Mouse (Mus musculus) neural tube, embryonic 13.5 days (tissue): ENCODE results near the gene 2210016L21Rik. TPM values are rescaled to one million over a fixed set of nuclear protein-coding genes. Genes with fewer than 3 reads are reported as not detected.
A peak's percentile ranks its signal among the peaks of the same experiment; 100 is the strongest.

Experiments
- ATAC-seq: fragments of 200-750 bp; cut with Nextera tagmentation; 2 replicates; pipeline ENCODE4 v1.8.0; 2017; ENCODE audit warnings: low read depth, mild to moderate bottlenecking, moderate TSS enrichment, moderate library complexity
- H3K27ac ChIP-seq: fragments of 300-500 bp; sonication (generic); replicated peaks from 2 replicates; pipeline ENCODE4 v1.5.1; 2015; ENCODE audit warnings: moderate library complexity, mild to moderate bottlenecking, inconsistent platforms
- H3K27me3 ChIP-seq: fragments of 300-500 bp; sonication (generic); 2 replicates; pipeline ENCODE4 v1.6.1; 2015; ENCODE audit warnings: mild to moderate bottlenecking, inconsistent platforms
- H3K36me3 ChIP-seq: fragments of 300-500 bp; sonication (generic); 2 replicates; pipeline ENCODE4 v1.6.1; 2015; ENCODE audit warnings: mild to moderate bottlenecking, inconsistent platforms
- H3K4me1 ChIP-seq: fragments of 300-500 bp; sonication (generic); replicated peaks from 2 replicates; pipeline ENCODE4 v1.6.1; 2015; ENCODE audit warnings: inconsistent platforms
- H3K4me2 ChIP-seq: fragments of 300-500 bp; sonication (generic); 2 replicates; pipeline ENCODE4 v1.6.1; 2015; ENCODE audit warnings: inconsistent platforms, mild to moderate bottlenecking, moderate library complexity
- H3K4me3 ChIP-seq: fragments of 300-500 bp; sonication (generic); 2 replicates; pipeline ENCODE4 v1.5.1; 2015; ENCODE audit warnings: mild to moderate bottlenecking, inconsistent platforms
- H3K9ac ChIP-seq: fragments of 300-500 bp; sonication (generic); 2 replicates; pipeline ENCODE4 v1.6.1; 2015; ENCODE audit warnings: moderate library complexity, mild to moderate bottlenecking, inconsistent platforms
- H3K9me3 ChIP-seq: fragments of 300-500 bp; sonication (generic); 2 replicates; pipeline ENCODE4 v1.6.1; 2016; ENCODE audit warnings: inconsistent platforms
- WGBS: fragments of 180-500 bp; shearing (Covaris S2); methylation state at CpG from one replicate; pipeline ENCODE4 v1.1.7; 2015; 5-methylcytosine and 5-hydroxymethylcytosine counted together
- polyA plus RNA-seq: library from polyadenylated mRNA; unstranded; fragments of >200 nt; fragmentation: Nextera tagmentation; extraction: Ambion mirVana; gene quantifications from 2 replicates; pipeline ENCODE4 v1.2.1, GENCODE M21; 2015

The 2210016L21Rik gene
- polyA plus RNA-seq, 1 experiment from 2014 or later, result 111 TPM

DNA sequence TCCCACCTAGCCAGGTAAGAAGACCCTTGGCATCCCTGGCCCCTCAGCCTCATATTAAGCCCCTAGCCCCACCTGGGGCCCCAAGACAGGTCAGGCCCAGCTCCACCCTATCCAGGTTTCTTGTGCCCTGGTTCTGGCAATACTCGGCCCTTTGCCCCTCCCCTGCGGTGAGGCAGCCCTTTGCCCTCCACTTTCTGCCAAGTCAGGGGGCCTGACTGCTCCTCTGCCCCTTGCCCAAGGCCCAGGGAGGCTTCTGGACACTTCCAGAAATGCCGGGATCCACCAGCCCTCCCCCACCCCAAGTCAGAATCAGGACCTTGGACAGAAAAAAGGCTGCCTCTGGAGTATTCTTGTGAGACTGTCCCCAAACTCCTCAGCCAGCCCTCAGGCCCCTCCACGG, 27.1 kb downstream of the 2210016L21Rik start:
- 0 out of 2 replicates have a peak overlapping the region, but pooled peaks have one; percentile 12 for H3K9ac ChIP-seq
- H3K27me3 ChIP-seq, result peaks cover 30% of the 10 kb centered on the region
- no peak overlapping the region for H3K27ac ChIP-seq
- no peaks in the 10 kb centered on the region for H3K9me3 ChIP-seq
- no peak overlapping the region for H3K4me2 ChIP-seq
- ATAC-seq, result no peak
- no peak overlapping the region for H3K4me3 ChIP-seq
- H3K36me3 ChIP-seq, result no peaks in the 10 kb centered on the region
- WGBS, result 4% methylated on average over 4 of the region's 4 CpGs
- H3K4me1 ChIP-seq, result peaks cover 14% of the 10 kb centered on the region

DNA sequence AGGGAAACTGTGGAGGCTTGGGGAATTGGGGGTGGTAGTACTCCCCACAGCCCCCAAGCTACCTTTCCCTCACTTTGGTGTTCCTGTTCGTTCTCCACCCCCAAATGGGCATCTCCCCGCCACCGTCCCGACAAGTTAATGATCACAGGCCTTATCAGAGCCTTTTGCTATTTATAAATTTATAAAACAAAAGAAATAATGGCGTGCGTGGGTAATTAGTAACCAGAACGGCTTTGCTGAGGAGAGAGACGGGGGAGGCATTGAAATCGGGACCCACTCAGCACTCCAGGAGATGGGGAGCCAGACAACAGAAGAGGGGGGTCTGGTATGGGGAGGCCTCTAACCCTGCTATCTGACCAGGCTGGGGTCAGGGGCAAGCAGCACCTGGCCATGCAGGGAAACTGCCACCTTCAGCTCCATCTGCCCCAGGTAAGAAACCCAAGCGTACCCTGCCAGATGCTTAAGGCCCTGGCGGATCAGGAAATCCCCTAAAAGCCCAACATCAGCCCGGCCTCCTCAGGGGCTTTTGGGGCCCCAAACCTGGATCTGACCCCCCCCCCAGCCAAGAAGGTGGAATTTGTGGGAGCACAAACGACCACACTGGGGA, 27.8 kb downstream of the 2210016L21Rik start:
- H3K27ac ChIP-seq, result no peak overlapping the region
- H3K4me3 ChIP-seq, result no peak overlapping the region
- no peak overlapping the region for H3K9ac ChIP-seq
- H3K27me3 ChIP-seq, result peaks cover 30% of the 10 kb centered on the region
- H3K9me3 ChIP-seq, result no peaks in the 10 kb centered on the region
- peaks cover 14% of the 10 kb centered on the region for H3K4me1 ChIP-seq
- no peak overlapping the region for H3K4me2 ChIP-seq
- WGBS, result 43% methylated on average over 13 of the region's 13 CpGs
- ATAC-seq, result no peak
- no peaks in the 10 kb centered on the region for H3K36me3 ChIP-seq

DNA sequence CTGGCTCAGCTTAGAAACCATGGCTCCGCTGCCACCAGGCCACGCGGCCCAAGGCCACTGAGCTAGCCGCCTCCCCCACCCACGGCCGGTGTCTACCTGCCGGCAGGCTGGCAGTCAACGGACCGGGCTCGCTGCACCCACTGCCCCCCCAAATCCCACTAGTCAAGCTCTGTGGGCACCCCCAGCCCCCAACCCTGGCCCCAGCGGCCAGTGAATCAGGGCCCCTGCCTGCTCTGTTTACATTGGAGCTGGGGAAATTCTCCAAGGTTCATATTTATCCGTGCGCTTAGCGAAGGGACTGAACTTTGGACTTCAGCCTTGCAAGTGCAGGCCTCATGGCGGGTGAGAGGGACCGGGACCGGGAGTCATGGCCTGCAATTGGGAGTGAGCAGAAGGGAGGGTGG, 28.9 kb downstream of the 2210016L21Rik start, which contains the start of gene Hnf1a:
TSS of gene Hnf1a (minus strand) at position 271 of the 404 bp plus-strand sequence.
- WGBS, result 79% methylated on average over 17 of the region's 17 CpGs
- ATAC-seq, result no peak
- H3K9me3 ChIP-seq, result no peaks in the 10 kb centered on the region

DNA sequence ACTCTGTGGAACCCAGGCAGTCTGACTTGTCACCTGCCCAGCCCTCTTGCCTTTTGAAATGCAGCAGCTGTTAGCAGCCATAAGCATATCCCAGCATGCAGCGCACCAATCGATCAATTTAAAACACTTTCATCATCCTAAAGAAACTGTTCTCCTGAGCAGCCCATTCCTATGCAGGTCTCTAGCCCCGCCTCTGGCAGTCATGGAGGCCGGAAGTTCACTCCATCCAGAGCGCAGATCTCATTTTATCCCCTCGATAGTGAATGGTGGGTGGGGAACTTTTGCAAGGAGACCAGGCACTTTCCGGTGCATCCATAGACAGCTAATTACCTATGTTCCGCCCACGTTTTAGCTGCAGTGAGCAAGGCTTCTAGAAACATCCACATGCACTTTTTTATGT, 30.2 kb downstream of the 2210016L21Rik start:
- no peaks in the 10 kb centered on the region for H3K9me3 ChIP-seq
- no peak overlapping the region for H3K4me2 ChIP-seq
- H3K9ac ChIP-seq, result no peak overlapping the region
- peaks cover 27% of the 10 kb centered on the region for H3K27me3 ChIP-seq
- WGBS, result 75% methylated on average over 9 of the region's 9 CpGs
- no peak overlapping the region for H3K27ac ChIP-seq
- ATAC-seq, result no peak
- H3K4me3 ChIP-seq, result no peak overlapping the region
- H3K4me1 ChIP-seq, result peaks cover 14% of the 10 kb centered on the region
- H3K36me3 ChIP-seq, result no peaks in the 10 kb centered on the region

More for the DNA sequence above, 28.9 kb downstream of the 2210016L21Rik start, which contains the start of gene Hnf1a:
- Histone ChIP-seq H3K27me3 (peaks cover 30% of the 10 kb centered on the region), H3K4me3 (no peak within 1 kb of the TSS), H3K27ac (no peak within 1 kb of the TSS), H3K4me2 (no peak within 1 kb of the TSS), H3K4me1 (peaks cover 14% of the 10 kb centered on the region), H3K36me3 (no peaks in the 10 kb centered on the region), H3K9ac (no peak within 1 kb of the TSS)

DNA sequence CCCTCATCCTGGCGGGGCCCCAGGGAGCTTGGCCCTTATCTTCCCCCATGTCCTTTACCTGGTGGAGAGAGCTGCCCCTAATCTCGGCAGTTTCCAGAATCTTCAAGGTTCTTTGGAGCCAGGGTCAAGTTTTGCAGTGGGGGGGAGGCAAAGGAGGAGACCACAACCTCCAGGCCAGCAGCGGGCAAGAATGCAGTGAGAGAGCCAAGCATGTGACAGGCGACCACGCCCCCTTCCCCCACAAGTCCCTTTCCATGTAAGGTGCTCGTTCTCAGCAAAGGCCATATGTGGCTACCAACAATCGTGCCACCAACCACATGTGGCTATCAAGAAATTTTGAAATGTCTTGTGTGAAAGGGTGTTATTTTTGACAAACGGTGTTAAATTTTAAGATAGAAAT, 31.2 kb downstream of the 2210016L21Rik start:
- Histone ChIP-seq H3K4me2 (no peak overlapping the region), H3K4me1 (peaks cover 14% of the 10 kb centered on the region), H3K9me3 (no peaks in the 10 kb centered on the region), H3K4me3 (no peak overlapping the region), H3K27me3 (peaks cover 18% of the 10 kb centered on the region), H3K9ac (no peak overlapping the region), H3K27ac (no peak overlapping the region), H3K36me3 (no peaks in the 10 kb centered on the region)
- no peak for ATAC-seq
- WGBS, result 86% methylated on average over 8 of the region's 8 CpGs

DNA sequence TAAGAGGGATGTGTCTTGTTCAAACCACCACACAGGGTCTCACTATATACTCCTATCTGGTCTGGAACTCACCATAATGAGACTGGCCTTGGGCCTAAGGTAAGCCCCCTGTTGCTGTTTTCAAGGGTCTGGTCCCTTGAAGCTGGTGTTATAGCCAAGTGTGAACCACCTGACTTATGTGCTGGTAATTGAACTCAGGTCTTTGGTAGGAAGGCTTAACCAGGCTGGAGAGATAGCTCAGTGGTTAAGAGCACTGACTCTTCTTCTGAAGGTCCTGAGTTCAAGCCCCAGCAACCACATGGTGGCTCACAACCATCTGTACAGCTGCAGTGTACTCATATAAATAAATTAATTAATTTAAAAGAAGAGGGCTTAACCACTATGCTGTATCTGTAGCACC, 35.0 kb downstream of the 2210016L21Rik start:
- Histone ChIP-seq H3K27me3 (0 out of 2 replicates have a peak, but pooled peaks cover 4% of the 10 kb centered on the region), H3K4me3 (no peak overlapping the region), H3K4me2 (no peak overlapping the region), H3K9ac (no peak overlapping the region), H3K36me3 (no peaks in the 10 kb centered on the region), H3K9me3 (no peaks in the 10 kb centered on the region), H3K4me1 (peaks cover 17% of the 10 kb centered on the region), H3K27ac (no peak overlapping the region)
- ATAC-seq, result no peak

DNA sequence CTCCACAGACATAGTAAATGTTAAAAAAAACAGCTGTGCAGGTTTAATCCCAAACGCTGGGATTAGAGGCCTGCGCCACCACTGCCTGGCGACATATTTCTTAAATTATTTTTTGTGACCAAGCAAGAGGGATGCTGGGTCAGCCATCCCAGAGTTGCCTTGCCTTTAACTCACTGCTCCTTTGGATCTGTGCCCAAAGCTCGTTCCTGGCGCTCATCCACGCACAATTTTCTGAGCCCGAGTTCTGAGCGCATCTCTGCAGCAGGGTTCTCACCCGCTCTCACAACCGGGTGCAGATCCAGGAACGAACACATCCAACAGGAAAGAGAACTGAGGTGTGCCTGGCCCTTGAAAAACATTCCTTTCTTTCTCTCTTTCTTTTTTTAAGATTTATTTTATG, 36.5 kb downstream of the 2210016L21Rik start:
- WGBS, result 66% methylated on average over 11 of the region's 11 CpGs
- Histone ChIP-seq H3K4me3 (no peak overlapping the region), H3K4me1 (peaks cover 17% of the 10 kb centered on the region), H3K27me3 (0 out of 2 replicates have a peak, but pooled peaks cover 4% of the 10 kb centered on the region), H3K36me3 (no peaks in the 10 kb centered on the region), H3K27ac (no peak overlapping the region), H3K9ac (no peak overlapping the region), H3K9me3 (no peaks in the 10 kb centered on the region), H3K4me2 (no peak overlapping the region)
- ATAC-seq, result no peak

DNA sequence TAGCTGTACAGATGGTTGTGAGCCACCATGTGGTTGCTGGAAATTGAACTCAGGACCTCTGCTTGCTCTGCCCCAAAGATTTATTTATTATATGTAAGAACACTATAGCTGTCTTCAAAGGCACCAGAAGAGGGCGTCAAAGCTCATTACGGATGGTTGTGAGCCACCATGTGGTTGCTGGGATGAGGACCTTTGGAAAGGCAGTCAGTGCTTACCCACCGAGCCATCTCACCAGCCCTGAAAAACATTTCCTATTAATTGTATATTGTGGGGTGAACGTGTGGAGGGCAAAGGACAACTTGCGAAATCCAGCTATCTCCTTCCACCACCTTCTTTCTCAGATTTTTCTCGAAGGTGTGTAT, 36.9 kb downstream of the 2210016L21Rik start:
- H3K4me2 ChIP-seq, result peak overlapping the region; percentile 71
- no peaks in the 10 kb centered on the region for H3K9me3 ChIP-seq
- H3K27me3 ChIP-seq, result 0 out of 2 replicates have a peak, but pooled peaks cover 4% of the 10 kb centered on the region
- H3K27ac ChIP-seq, result no peak overlapping the region
- no peaks in the 10 kb centered on the region for H3K36me3 ChIP-seq
- H3K4me1 ChIP-seq, result peaks cover 17% of the 10 kb centered on the region
- ATAC-seq, result no peak
- H3K9ac ChIP-seq, result peak overlapping the region; percentile 44; the same call in 1 of the 2 replicates
- H3K4me3 ChIP-seq, result peak overlapping the region; percentile 34
- 4% methylated on average over 6 of the region's 6 CpGs for WGBS

DNA sequence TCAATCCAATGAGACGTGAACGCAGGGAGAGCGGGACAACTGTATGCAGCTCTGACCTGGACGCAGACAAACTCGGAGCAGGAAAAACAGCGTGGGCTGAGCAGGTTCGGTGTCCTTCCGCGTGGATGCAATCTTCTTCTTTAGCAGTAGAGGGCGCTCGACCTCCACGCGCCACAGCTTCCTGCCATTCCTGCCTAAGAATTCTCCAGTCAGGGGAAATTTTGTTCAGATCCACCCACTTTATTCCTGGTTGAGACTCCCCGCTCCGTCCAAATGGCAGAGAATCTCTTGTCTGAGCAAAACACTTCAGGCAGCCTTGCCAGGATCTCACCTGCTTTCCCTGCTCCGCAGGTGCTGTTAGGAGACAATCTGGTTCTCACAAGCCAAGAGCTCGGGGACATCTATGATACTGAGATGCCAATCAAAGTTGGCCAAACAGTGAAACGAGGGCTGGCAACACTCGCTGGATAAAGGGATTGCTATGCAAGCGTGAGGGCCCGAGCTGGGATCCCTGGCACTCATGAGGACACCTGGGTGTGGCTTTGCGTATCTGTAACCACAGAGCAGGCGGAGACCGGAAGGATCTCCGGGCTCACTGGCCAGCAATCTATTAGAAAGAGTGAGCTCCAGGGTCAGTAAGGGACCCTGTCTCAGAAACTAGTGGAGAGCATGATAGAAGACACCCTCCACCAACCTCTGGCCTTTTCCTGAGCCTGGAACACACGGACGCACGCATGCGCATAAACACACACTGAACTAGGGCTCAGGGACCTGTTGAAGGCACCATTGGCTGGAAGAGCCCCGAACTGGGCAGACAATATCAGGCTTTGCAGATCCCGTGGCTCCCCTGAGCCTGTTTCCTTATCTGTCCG, 37.5 kb downstream of the 2210016L21Rik start:
- peak overlapping the region; percentile 71 for H3K4me2 ChIP-seq
- ATAC-seq, result peak; percentile 70
- peak overlapping the region; percentile 49 for H3K9ac ChIP-seq
- 6% methylated on average over 32 of the region's 32 CpGs for WGBS
- no peak overlapping the region for H3K27ac ChIP-seq
- no peaks in the 10 kb centered on the region for H3K9me3 ChIP-seq
- H3K36me3 ChIP-seq, result no peaks in the 10 kb centered on the region
- H3K4me1 ChIP-seq, result peaks cover 17% of the 10 kb centered on the region
- H3K27me3 ChIP-seq, result 0 out of 2 replicates have a peak, but pooled peaks cover 4% of the 10 kb centered on the region
- H3K4me3 ChIP-seq, result peak overlapping the region; percentile 34

DNA sequence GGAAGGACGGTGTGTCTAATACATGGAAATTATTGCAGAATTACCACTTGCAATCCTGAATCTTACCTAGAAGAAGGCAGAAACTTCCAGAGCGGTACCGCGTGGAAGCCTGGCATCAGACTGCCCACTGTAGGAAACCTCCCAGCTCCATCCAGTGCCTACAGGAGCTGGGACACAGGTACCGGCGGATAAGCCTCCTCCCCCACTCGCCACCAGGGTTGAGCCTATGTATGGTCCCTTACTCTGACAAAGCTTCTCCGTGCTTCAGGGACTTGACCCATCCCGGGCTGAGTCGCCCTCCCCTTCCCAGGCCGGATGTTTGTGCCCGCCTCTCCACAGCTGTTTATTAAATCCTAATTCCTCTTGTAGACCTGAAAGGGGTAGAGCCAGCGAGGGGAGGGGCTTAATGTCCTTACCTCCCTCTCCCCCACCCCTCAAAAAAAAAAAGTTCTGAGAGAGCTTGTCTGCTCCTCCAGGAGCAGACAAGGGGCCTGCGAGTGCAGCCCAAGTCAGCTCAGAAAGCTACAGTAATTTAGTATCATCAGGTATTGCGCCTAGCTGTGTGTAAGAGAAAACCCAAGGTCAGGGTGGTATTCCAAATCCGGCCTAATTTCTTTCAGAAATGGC, 38.3 kb downstream of the 2210016L21Rik start:
- Histone ChIP-seq H3K9ac (no peak overlapping the region), H3K4me2 (peak overlapping the region; percentile 71), H3K27ac (no peak overlapping the region), H3K9me3 (no peaks in the 10 kb centered on the region), H3K4me1 (peaks cover 17% of the 10 kb centered on the region), H3K36me3 (no peaks in the 10 kb centered on the region), H3K27me3 (0 out of 2 replicates have a peak, but pooled peaks cover 4% of the 10 kb centered on the region), H3K4me3 (peak overlapping the region; percentile 34)
- WGBS, result 33% methylated on average over 16 of the region's 16 CpGs
- ATAC-seq, result no peak

DNA sequence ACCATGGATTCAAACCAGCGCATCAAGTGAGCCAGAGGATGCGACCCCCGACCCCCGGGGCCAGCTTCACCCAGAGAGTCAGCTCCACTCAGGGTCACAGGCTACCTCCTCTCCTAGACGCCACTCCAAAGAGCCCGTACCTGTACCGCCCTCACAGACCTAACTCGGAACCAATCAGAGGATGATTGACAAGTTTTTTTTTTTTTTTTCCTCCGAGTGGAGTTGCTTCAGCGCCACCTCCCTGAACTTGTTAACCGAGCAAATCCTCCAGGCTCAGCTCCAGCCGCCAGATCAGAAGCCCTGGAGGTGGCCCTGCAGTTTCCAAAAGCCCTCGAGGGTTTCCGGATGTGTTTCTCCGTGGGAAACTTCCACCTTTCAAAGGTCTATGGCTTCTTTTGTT, 40.0 kb downstream of the 2210016L21Rik start:
- WGBS, result 67% methylated on average over 15 of the region's 15 CpGs
- no peak overlapping the region for H3K4me3 ChIP-seq

DNA sequence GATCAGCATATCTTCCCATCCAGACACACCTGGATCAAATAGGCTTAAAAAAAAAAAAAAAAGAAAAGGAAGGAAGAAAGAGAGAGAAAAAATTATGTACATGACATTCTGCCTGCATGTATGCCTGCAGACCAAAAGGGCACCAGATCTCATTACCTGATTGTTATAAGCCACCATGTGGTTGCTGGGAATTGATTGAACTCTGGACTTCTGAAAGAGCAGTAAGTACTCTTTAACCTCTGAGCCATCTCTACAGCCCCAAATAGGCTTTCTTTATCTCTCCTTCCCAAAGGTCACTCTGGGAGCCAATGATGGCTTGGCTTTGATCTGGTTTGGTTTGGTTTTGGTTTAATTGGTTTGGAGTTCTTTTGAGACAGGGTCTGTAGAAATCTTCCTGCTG, 43.1 kb downstream of the 2210016L21Rik start:
- Histone ChIP-seq H3K4me2 (no peak overlapping the region), H3K4me1 (peaks cover 1% of the 10 kb centered on the region), H3K9ac (no peak overlapping the region), H3K27me3 (0 out of 2 replicates have a peak, but pooled peaks cover 4% of the 10 kb centered on the region), H3K36me3 (no peaks in the 10 kb centered on the region), H3K9me3 (no peaks in the 10 kb centered on the region), H3K4me3 (no peak overlapping the region), H3K27ac (no peak overlapping the region)
- no peak for ATAC-seq

More for the DNA sequence above, 40.0 kb downstream of the 2210016L21Rik start:
- Histone ChIP-seq H3K36me3 (no peaks in the 10 kb centered on the region), H3K9ac (no peak overlapping the region), H3K27me3 (0 out of 2 replicates have a peak, but pooled peaks cover 4% of the 10 kb centered on the region), H3K4me1 (peaks cover 17% of the 10 kb centered on the region), H3K4me2 (no peak overlapping the region), H3K27ac (no peak overlapping the region), H3K9me3 (no peaks in the 10 kb centered on the region)
- ATAC-seq, result no peak
